In the genomic region with DNA sequence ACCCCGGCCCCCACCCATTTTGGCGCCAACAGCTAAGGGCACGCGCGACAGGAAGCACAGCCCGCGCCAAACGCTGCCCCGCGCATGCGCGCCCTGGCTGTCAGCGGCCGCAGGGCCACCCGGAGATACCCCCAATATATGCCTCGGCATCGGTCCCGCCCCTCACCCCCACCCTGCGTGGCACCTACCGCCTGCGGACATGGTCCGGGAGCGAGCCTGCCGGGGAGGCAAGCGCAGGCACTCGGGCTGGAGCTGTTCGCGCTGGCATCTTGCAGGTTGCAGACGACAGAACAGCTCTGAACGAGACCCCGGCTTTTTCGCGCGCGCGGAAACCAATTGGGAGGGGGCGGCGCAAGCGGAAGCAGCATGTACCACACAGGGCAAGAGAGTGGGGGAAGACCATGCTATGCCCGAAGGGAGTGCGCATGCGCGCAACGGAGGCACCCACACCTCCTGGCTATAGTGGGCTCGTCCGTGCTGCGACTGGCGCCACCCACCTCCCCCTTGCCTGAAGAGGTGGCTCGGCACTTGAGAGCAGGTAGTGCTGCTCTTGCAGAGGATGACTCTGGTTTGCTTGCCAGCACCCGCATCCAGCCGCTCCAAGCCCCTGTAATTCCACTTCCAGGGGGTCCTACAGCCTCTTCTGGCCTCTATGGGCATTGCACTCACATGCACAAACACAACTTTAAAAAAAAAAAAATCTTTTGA, we compare ENCODE assay signal across 8 mouse cellular contexts. TPM values are rescaled to one million over a fixed set of nuclear protein-coding genes. Genes with fewer than 3 reads are reported as not detected.
DNase-seq lines count a peak whose midpoint lies in the region; ATAC-seq lines count a peak whose summit lies in the region.

No protein-coding gene starts in this region.

- H3K27ac ChIP-seq in hindbrain, embryonic 15.5 days (replicated peaks) = peak overlapping the region; percentile 93

- H3K9ac ChIP-seq in hindbrain, embryonic 15.5 days = peak overlapping the region; percentile 77

- no peaks in the 10 kb centered on the region for H3K27me3 ChIP-seq in hindbrain, embryonic 15.5 days

- no peaks in the 10 kb centered on the region for H3K9me3 ChIP-seq in hindbrain, embryonic 15.5 days

- H3K36me3 ChIP-seq in hindbrain, embryonic 15.5 days = no peaks in the 10 kb centered on the region

- ATAC-seq in hindbrain, embryonic 15.5 days (ENCODE audit: low FRiP score, low read depth) = peak; percentile 95

- peaks cover 15% of the 10 kb centered on the region for H3K4me1 ChIP-seq in hindbrain, embryonic 15.5 days (replicated peaks)

- under 1% methylated on average over 51 of the region's 51 CpGs for WGBS in hindbrain, embryonic 15.5 days

- peak; percentile 98 for DNase-seq in R1 (ENCODE audit: low read depth, low spot score)
- DNase-seq in cerebellum, postnatal 25 days = peak; percentile 96 to 97
- DNase-seq in frontal cortex, postnatal 25 days (ENCODE audit: low spot score in 2 of 2) = peak; percentile 91 to 95
- peak; percentile 97 for DNase-seq in left cerebral cortex, adult 11 months (ENCODE audit: low spot score)
- DNase-seq in lung, postnatal 4 days = peak; percentile 97 to 98
- peak; percentile 93 for DNase-seq in retina, postnatal 7 days (ENCODE audit: low read depth, low spot score)
- DNase-seq in urinary bladder, adult 2 months (ENCODE audit: low spot score) = peak; percentile 83

- peak overlapping the region; percentile 74 for H3K4me3 ChIP-seq in hindbrain, embryonic 15.5 days

- peak overlapping the region; percentile 93 for H3K4me2 ChIP-seq in hindbrain, embryonic 15.5 days

RNA-seq across cellular contexts. Expression of gene Dnmt1, which starts 7.0 kb away (rescaled TPM):
- 60.5 and 63.9 TPM in 2 replicates for polyA plus RNA-seq in hindbrain, embryonic 15.5 days (2015; fragmentation: Nextera tagmentation; extraction: Ambion mirVana)
- polyA plus RNA-seq in urinary bladder, adult 2 months (2012; rRNA removed) = 19.1 and 19.7 TPM in 2 replicates

RNA-seq across cellular contexts. Expression of gene S1pr2, which starts 23.9 kb away (rescaled TPM):
- 8.5 and 10.8 TPM in 2 replicates for polyA plus RNA-seq in hindbrain, embryonic 15.5 days (2015; fragmentation: Nextera tagmentation; extraction: Ambion mirVana)
- 11.6 and 11.7 TPM in 2 replicates for polyA plus RNA-seq in urinary bladder, adult 2 months (2012; rRNA removed)

RNA-seq across cellular contexts. Expression of gene Mrpl4, which starts 49.9 kb away (rescaled TPM):
- polyA plus RNA-seq in hindbrain, embryonic 15.5 days (2015; fragmentation: Nextera tagmentation; extraction: Ambion mirVana) = 109 and 114 TPM in 2 replicates
- 78.8 and 88.8 TPM in 2 replicates for polyA plus RNA-seq in urinary bladder, adult 2 months (2012; rRNA removed)

RNA-seq across cellular contexts. Expression of gene Eif3g, which starts 54.3 kb away (rescaled TPM):
- 249 and 256 TPM in 2 replicates for polyA plus RNA-seq in hindbrain, embryonic 15.5 days (2015; fragmentation: Nextera tagmentation; extraction: Ambion mirVana)
- 136 and 141 TPM in 2 replicates for polyA plus RNA-seq in urinary bladder, adult 2 months (2012; rRNA removed)

Comparison
In these comparisons a context has a peak if more than half of its experiments do, and no peak if none do; other contexts are left out.
1. Peak in every context shown above with its lines: DNase-seq, ATAC-seq, H3K4me3 ChIP-seq and H3K27ac ChIP-seq.